Mouse (Mus musculus) limb, embryonic 14.5 days (tissue): ENCODE data around the gene Arpc4. TPM values are rescaled to one million over a fixed set of nuclear protein-coding genes. Genes with fewer than 3 reads are reported as not detected.

Experiments
- ATAC-seq: fragments of 200-750 bp; cut with Nextera tagmentation; 2 replicates; pipeline ENCODE4 v1.8.0; 2017; ENCODE audit warnings: low read depth, moderate number of reproducible peaks, moderate TSS enrichment; ENCODE audit not compliant: low FRiP score
- DNase-seq: peaks from one replicate; pipeline ENCODE4 v3.0.0-alpha.2; 2015; ENCODE audit warnings: low spot score
- H3K27ac ChIP-seq: fragments of 300-500 bp; sonication (generic); replicated peaks from 2 replicates; pipeline ENCODE4 v1.5.1; 2014; ENCODE audit warnings: low read depth, mild to moderate bottlenecking, low read length, moderate library complexity, mixed read lengths
- H3K27me3 ChIP-seq: fragments of 300-500 bp; sonication (generic); 2 replicates; pipeline ENCODE4 v1.6.1; 2014; ENCODE audit warnings: low read length, mixed read lengths; ENCODE audit not compliant: control insufficient read depth, insufficient read depth
- H3K36me3 ChIP-seq: fragments of 300-500 bp; sonication (generic); 2 replicates; pipeline ENCODE4 v1.6.1; 2014; ENCODE audit warnings: mild to moderate bottlenecking, low read length, moderate library complexity, mixed read lengths; ENCODE audit not compliant: control insufficient read depth, insufficient read depth
- H3K4me1 ChIP-seq: fragments of 300-500 bp; sonication (generic); 2 replicates; pipeline ENCODE4 v1.6.1; 2014; ENCODE audit warnings: antibody characterized with exemption, low read length, mixed read lengths; ENCODE audit not compliant: control insufficient read depth, insufficient read depth
- H3K4me2 ChIP-seq: fragments of 300-500 bp; sonication (generic); replicated peaks from 2 replicates; pipeline ENCODE4 v1.6.1; 2014; ENCODE audit warnings: low read depth, mild to moderate bottlenecking, low read length, moderate library complexity; ENCODE audit not compliant: severe bottlenecking
- H3K4me3 ChIP-seq: fragments of 300-500 bp; sonication (generic); replicated peaks from 2 replicates; pipeline ENCODE4 v1.5.1; 2014; ENCODE audit warnings: low read length
- H3K9ac ChIP-seq: fragments of 300-500 bp; sonication (generic); 2 replicates; pipeline ENCODE4 v1.6.1; 2014; ENCODE audit warnings: mild to moderate bottlenecking, low read depth, low read length, moderate library complexity; ENCODE audit not compliant: severe bottlenecking
- H3K9me3 ChIP-seq: fragments of 300-500 bp; sonication (generic); 2 replicates; pipeline ENCODE4 v1.6.1; 2016; ENCODE audit warnings: low read length; ENCODE audit not compliant: control insufficient read depth
- POLR2A ChIP-seq: fragments of 200-500 bp; IDR thresholded peaks from 2 replicates; pipeline ENCODE4 v1.8.0; 2012; ENCODE audit warnings: inconsistent platforms, mild to moderate bottlenecking, moderate library complexity, borderline replicate concordance; ENCODE audit not compliant: insufficient read depth, insufficient read length; ENCODE audit errors: extremely low read depth
- WGBS: fragments of 180-500 bp; shearing (Covaris S2); extraction: QIAGEN DNeasy Blood & Tissue Kit; methylation state at CpG from one replicate; pipeline ENCODE4 v1.1.7; 2014; 5-methylcytosine and 5-hydroxymethylcytosine counted together
- polyA plus RNA-seq, 2 experiments: library from polyadenylated mRNA; depleted of rRNA in 1 of 2; stranded (reverse) in 1 of 2; unstranded in 1 of 2; fragments of >200 nt; fragmentation: Nextera tagmentation in 1 of 2; extraction: Ambion mirVana in 1 of 2; gene quantifications; 2 replicates each; pipeline versions ENCODE4 v1.2.1 to v1.2.3; 2012 to 2014

Arpc4 gene
- polyA plus RNA-seq, 2 experiments: 99.1 to 223 TPM

- Histone ChIP-seq H3K27me3 (no peaks in the 10 kb centered on the region), H3K4me3 (no peak overlapping the region), H3K36me3 (no peaks in the 10 kb centered on the region), H3K4me1 (no peaks in the 10 kb centered on the region), H3K27ac (no peak overlapping the region), H3K4me2 (no peak overlapping the region), H3K9me3 (no peaks in the 10 kb centered on the region), H3K9ac (no peak overlapping the region)
- ATAC-seq (no peak), DNase-seq (no peak)
- WGBS: 93% methylated on average over 7 of the region's 7 CpGs
- TF ChIP-seq POLR2A: no peak
These were observed 46.3 kb downstream of the Arpc4 start for GRCm38 (mm10) chr6:113424187-113424586.

DNA sequence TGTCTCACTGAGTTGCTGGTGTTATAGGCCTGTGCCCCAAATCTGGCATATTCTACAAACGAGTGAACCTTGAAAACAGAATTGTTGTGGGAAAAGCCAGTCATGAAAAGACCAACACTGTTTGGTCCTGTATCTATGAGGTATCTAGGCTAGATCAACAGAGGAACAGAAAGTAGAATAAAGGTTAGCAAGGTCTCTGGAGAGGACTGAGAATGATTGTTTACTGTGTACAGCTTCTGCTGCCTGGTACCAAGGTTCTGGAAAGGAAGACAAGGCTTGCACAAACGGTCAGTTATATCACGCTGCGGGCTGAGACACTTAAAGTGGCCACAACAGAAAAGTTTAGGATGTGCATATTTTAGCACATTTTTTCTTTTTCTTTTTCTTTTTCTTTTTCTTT is 48.8 kb downstream of the Arpc4 start:
- H3K9ac ChIP-seq: no peak overlapping the region
- TF ChIP-seq POLR2A: no peak
- no peak overlapping the region for H3K4me2 ChIP-seq
- ATAC-seq (no peak), DNase-seq (no peak)
- no peaks in the 10 kb centered on the region for H3K36me3 ChIP-seq
- no peak overlapping the region for H3K4me3 ChIP-seq
- H3K27me3 ChIP-seq: no peaks in the 10 kb centered on the region
- H3K27ac ChIP-seq: no peak overlapping the region
- 91% methylated on average over 4 of the region's 4 CpGs for WGBS
- no peaks in the 10 kb centered on the region for H3K9me3 ChIP-seq
- H3K4me1 ChIP-seq: no peaks in the 10 kb centered on the region

- no peak for TF ChIP-seq POLR2A
- DNase-seq: no peak
- 66% methylated on average over 3 of the region's 3 CpGs for WGBS
These were observed 49.5 kb downstream of the Arpc4 start for GRCm38 (mm10) chr6:113427397-113427796.

GRCm38 (mm10) chr6:113428006-113428405 is 50.1 kb downstream of the Arpc4 start:
- Histone ChIP-seq H3K36me3 (no peaks in the 10 kb centered on the region), H3K4me1 (no peaks in the 10 kb centered on the region), H3K4me2 (no peak overlapping the region), H3K27me3 (no peaks in the 10 kb centered on the region), H3K9ac (no peak overlapping the region), H3K4me3 (no peak overlapping the region), H3K27ac (no peak overlapping the region), H3K9me3 (no peaks in the 10 kb centered on the region)
- WGBS: 90% methylated on average over 16 of the region's 16 CpGs
- ATAC-seq (no peak), DNase-seq (no peak)
- no peak for TF ChIP-seq POLR2A

More at GRCm38 (mm10) chr6:113427397-113427796, 49.5 kb downstream of the Arpc4 start:
- Histone ChIP-seq H3K9ac (no peak overlapping the region), H3K4me2 (no peak overlapping the region), H3K4me3 (no peak overlapping the region), H3K27ac (no peak overlapping the region), H3K36me3 (no peaks in the 10 kb centered on the region), H3K27me3 (no peaks in the 10 kb centered on the region), H3K9me3 (no peaks in the 10 kb centered on the region), H3K4me1 (no peaks in the 10 kb centered on the region)
- no peak for ATAC-seq

DNA sequence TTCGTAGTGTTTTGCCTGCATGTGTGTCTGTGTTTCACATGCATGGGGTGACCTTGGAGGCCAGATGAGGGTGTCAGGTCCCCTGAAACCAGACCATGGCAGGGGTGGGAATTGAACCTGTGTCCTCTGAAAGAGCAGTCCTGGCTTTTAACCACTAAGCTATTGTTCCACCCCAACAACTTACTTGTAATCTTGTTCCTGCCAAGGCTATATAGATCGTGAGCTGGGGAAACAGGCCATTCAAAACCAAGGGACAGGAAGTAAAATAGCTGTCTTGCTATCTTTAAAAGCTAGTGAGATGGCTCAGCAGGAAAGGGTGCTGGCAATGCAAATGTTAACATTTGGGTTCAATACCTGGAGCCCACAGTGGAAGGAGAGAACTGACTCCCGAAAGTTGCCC is 52.0 kb downstream of the Arpc4 start:
- ATAC-seq (no peak), DNase-seq (no peak)

DNA sequence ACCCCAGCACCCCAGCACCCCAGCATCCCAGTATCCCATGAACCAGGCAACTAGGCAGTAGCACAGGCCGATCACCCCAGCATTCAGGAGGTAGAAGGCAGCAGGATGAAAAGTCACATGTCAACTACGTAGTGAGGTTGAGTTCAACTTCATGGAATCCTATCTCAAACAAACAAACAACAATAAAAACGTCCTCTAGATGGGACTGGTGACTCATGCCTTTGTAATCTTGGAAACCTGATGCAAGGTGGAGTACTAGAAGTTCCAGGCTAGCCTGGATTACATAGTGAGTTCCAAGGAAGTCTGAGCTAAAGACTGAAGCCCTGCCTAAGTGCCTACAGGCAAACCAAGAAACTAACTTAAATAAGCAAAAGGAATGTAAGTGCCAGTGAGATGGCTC is 52.9 kb downstream of the Arpc4 start:
- WGBS: 58% methylated on average over 3 of the region's 3 CpGs
- Histone ChIP-seq H3K4me3 (no peak overlapping the region), H3K27ac (no peak overlapping the region), H3K4me2 (no peak overlapping the region), H3K9ac (no peak overlapping the region), H3K9me3 (no peaks in the 10 kb centered on the region), H3K27me3 (no peaks in the 10 kb centered on the region), H3K36me3 (no peaks in the 10 kb centered on the region), H3K4me1 (no peaks in the 10 kb centered on the region)
- no peak for DNase-seq
- no peak for ATAC-seq
- TF ChIP-seq POLR2A: no peak

More for the DNA sequence above, 52.0 kb downstream of the Arpc4 start:
- Histone ChIP-seq H3K27ac (no peak overlapping the region), H3K9me3 (no peaks in the 10 kb centered on the region), H3K4me1 (no peaks in the 10 kb centered on the region), H3K36me3 (no peaks in the 10 kb centered on the region), H3K9ac (no peak overlapping the region), H3K4me2 (no peak overlapping the region), H3K27me3 (no peaks in the 10 kb centered on the region), H3K4me3 (no peak overlapping the region)
- no peak for TF ChIP-seq POLR2A
- WGBS: 78% methylated on average over 3 of the region's 3 CpGs
